Mouse (Mus musculus) monocyte, adult 2 months (primary cell): Measurements from ENCODE around the gene Gm20695.

Experiments used
- DNase-seq, 2 experiments: peaks; one replicate each; pipeline ENCODE4 v3.0.0; 2022; ENCODE audit warnings: low spot score in 2 of 2, low read depth in 1 of 2

Gm20695 gene

DNA sequence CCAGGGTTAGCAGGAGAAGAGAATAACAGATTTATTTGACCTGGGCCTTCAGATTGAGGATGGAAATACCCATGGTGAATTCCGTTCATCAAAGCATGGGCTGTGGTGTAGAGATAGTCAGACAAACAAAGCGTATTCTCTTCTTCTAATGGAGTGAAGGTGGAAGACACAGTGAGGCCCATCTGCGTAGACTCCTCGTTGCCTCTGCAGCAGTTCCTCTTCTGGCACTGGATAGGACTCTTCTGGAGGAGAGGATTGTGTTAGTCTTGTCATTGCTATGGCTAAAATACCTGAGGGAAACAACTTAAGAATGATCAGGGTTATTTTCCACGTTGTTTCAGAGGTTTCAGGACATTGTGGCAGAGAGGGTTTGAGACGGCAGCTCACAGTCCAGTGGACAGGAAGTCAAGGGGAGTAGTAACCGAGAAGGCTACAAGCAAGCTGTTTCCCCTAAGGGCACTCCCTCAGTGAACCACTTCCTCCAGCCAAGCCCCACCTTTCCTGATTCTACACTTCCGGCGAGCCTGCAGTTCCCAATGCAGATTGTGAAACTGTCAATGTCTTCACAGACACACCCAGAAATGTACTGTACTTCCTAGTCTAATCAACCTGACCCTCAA is 10.8 kb downstream of the Gm20695 start:
- peak; percentile 57 to 59 for DNase-seq

DNA sequence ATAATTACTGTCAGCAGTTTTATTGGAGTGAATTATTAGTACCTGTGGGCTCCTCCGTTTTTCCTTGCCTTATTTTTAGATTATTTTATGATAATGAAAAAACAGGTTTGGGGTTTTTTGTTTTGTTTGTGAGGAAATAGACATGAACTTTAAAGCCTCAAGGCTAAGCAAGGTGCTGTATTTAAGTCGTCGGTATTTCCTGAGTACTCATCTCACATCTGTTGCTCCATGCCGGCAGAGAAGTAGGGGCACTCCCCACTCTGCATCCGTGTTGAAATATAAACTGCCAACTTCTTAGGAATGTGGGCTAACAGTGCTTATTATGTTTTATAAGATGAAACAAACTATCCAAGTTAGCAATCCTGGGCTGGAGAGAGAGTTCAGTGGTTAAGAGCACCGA is 11.6 kb downstream of the Gm20695 start:
- DNase-seq: no peak

DNA sequence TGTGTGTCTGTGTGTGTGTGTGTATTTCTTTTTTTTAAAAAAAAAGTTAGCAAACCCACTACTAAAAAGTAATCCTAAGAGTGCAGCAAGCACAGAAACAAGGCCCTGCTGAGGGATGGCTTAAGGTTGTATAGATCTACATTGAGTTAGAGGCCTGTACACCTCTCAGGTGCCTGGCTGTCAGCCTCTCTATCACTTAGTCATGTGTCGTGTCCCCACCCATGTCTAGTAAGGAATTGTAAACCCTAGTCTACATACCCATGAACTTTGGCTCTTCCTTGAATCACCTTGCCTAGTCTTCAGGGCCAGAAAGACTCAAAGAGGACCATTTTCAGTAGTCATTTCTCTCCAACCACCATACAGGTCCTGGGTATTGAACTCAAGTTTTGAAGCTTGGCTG is 12.1 kb downstream of the Gm20695 start:
- DNase-seq: no peak

DNA sequence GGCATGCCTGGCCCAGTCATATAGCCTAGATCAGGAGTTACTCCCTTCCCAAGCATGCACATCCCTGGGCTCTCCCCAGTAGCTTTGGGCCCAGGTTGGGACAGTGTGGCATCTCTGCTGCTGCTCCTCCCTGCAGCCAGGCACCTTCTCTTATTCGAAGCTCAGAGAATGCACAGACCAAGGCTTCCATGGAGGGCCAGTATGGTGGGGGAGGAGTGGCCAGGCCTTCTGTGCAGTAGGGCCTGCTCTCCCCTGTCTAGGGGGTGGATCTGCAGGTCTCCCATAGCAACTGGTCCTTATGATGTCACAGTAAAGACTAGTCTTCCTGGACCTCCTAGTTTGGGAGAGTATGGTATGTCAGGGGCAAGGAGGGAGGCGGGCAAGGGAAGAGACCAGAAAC is 23.0 kb downstream of the Gm20695 start:
- DNase-seq: no peak

DNA sequence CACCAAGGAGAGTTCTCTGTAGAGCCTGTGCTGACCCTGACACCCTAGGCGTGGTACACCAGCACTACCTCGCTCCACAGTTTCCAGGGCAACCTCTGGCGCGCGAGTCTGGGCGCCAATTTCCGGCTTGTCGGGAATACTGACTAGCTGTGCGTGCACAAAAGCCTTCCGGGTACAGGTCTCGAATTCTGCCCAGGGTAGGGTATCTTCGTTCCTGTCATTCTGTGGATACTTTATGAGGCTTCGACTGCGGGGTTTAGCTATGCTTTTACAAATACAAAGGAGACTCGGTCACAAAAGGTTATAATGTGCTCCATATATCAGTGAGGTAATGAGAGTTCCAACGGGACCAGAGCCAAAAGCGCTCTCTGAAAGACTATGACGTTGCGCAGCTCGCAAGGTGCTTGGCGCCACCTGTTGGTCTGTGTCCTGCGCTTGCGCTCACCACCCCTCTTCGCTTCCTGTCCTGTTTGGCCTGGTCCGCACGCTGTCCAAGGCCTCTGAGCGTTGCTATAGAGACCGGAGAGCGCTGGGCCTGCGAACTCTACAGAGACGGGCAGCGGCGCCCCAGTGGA is 24.2 kb downstream of the Gm20695 start, which contains the start of the genes 1700037C18Rik and Cluap1:
TSS of gene 1700037C18Rik (minus strand) at position 153 of the 575 bp plus-strand sequence.
TSS of gene Cluap1 (plus strand) at position 265 of the 575 bp plus-strand sequence.
- DNase-seq: peak; percentile 70 to 81

DNA sequence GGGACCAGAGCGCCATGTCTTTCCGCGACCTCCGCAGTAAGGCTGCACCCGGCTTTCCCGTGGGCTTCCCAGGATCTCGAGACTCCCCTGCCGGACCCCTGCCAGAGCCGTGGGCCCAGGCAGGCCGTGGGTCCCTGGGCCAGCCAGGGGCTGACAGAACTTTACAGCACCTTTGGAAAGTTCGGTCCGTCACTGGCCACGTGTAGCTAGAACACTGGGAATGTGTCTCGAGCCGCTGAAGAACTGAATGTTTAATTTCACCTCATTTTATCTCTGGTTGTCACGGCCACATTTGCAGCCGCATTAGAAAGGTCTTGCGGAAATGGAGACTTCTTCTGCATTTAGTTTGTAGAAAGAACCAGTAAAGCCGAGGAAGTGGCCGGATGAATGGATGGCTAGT is 24.7 kb downstream of the Gm20695 start:
- no peak for DNase-seq

DNA sequence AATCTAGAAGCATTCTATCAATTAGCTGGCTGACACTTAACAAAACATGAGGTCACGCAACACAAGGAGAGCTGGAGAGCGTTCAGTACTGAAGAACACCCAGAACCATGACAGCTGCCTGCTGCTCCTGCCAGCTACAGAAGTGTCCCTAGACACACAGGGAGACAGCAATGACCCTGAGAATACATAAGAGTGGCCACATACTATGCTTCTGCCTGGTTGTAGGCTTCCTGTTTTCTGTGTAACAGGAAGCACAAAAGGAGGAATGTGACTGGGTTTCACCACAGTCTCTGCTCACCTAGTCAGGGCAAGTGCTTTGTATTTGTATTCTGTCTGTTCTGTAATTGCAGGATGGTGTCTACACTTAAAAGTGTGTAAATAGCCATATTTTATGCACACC is 36.3 kb downstream of the Gm20695 start:
- no peak for DNase-seq

DNA sequence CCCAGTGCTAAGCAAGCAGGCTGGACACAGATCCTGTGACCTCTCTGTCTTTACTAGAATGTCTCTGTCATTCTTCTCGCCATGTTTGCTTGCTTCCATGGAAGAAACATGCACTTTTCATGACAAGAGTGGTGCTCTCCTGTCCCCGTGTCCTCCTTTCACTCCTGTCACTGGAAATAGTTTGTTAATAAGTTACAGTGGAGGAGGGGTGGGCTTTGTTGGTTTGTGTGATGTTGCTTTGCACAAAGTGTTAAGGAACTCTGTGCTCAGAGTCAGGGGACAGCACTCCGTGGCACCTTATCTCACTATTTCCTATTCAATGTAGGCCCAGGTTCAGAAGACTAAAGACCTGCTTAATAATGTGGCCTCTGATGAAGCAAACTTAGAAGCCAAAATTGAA is 39.1 kb downstream of the Gm20695 start:
- no peak for DNase-seq

DNA sequence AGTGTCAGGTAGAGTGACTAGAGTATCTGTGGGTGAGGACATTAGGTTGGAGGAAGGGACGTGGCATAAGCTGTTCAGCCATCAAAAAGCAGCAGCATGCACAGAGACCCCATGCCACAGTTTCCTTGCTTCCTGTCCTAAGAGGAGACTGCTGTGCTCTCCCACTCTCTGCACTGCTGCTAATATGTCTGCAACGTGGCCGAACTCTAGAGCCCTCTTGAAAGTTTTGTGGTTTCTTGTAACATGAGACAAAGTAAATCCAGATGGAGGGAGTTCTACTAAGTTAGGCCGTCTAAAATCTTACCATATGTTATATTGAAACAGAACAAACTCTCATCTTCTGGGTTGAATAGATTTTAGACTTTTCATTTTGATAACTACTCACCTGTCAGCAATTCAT is 39.5 kb downstream of the Gm20695 start:
- no peak for DNase-seq

DNA sequence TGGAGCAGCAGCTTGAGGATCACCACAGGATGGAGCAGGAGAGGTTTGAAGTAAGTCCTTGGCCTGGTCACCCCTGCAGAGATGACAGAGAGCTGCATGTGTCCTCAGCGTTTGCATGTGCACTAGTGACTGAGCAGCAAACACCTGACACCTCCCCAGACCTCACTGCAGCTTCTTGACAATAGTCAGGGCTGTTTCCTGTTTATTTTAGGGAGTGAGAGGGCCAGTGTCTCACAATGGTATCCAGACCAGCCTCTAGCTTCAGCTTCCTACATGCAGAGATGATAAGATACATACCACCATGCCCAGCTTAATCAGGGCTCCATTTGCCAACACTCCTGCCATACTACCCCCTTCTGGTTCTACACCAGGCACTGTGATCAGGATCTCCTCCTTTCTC is 44.1 kb downstream of the Gm20695 start:
- no peak for DNase-seq

DNA sequence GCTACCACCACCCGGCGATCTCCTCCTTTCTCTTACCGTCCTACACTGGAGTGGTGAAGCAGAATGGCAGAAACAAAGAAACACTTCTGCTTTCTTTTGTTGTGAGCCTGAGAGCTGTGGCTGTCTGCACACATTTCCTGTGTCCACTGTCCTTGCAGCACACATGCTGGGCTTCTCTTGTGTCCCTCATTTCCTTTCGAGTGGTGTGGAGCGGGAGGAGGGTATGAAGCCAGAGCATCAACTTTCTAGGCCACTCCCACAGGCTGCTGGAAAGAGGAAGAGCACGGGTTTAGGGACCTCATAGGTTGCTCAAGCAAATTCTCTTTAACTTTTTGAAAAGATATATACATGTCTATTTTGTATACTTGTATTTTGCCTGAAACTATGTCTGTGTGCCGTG is 44.7 kb downstream of the Gm20695 start:
- DNase-seq: peak; percentile 31 to 32

DNA sequence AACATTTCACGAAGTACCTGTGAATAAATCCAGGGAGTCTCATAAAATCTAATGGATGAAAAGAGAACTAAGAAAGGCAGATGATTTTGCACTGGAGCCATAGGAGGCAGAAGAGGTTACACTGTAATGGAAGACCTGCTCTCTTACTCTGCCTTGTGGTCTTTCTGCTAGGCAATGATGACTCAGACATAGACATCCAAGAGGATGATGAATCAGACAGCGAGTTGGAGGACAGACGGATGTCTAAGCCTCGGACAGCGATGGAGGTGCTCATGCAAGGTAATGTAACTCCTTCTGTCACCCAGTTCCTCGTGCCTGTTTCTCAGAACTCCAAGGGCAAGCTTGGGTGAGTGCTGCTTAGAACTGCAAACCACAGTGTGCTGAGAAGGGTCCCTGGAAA is 49.1 kb downstream of the Gm20695 start:
- no peak for DNase-seq

DNA sequence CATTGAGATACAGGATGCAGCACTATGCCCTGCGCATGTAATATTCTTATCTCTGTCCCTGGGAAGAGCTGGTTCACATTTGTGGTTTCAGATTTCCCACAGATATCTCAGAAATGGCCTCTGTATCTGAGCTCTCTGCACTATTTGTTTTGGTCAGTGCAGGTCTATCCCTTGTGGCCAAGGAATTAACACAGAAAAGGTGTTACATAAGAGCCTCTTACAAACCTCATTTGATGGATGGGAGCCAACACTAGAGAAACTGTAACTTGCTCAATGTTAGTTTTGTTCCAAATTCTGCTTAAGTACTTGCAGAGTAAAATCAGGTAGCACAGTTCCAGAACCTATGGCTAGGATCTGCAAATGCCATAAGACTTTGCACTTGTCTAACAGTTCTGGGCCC is 49.6 kb downstream of the Gm20695 start:
- DNase-seq: no peak

DNA sequence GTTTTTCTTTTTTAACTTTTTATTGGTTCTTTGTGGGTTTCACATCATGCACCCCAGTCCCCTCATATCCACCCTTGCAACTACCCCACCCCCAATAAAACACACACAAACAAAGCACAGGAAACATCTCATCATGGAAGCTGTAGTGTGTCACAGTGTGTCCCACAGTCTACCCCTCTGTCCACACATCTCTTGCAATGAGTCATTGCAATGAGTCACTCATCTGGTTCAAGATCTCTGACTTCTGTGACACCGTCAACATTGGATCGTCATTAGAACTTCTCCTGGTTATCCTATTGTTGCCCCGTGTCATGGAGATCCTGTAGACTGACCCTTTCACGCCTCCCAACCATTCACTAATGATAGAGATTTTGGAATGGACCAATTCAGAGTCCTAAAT is 50.3 kb downstream of the Gm20695 start:
- no peak for DNase-seq

DNA sequence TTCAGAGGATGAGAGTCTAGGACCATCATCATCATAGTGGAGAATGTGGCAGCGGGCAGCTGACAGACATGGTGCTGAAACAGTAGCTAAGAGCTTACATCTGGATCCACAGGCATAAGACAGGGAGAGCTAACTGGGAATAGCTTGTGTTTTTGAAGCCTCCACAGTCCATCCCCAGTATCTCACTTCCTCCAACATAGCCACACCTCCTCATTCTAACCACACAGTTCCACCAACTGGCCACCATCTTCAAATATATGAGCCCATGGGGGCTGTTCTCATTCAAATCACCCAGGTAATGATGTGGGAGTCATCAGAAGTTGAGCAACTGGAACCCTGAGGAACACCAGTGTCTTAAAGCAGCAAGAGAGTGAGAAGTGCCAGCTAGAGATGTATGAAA is 66.7 kb downstream of the Gm20695 start:
- DNase-seq: no peak

DNA sequence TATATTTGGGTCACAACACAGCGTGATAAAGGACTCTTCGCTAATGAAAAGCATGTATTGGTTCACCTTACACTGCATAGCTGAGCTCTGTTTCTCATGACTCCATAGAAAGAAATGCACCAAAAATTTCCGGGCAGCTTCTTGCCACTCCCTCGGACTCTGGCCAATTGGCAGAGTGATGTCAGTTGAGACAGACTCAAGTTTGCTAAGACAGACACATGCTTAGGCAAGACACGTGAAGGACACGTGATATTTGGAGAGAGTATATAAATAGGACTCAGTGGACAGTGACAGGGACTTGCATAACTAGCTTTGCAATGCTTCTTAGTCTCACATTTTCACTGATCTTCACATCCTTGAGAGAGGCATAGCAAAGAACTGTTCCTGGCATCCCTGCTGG is 71.9 kb downstream of the Gm20695 start:
- no peak for DNase-seq

DNA sequence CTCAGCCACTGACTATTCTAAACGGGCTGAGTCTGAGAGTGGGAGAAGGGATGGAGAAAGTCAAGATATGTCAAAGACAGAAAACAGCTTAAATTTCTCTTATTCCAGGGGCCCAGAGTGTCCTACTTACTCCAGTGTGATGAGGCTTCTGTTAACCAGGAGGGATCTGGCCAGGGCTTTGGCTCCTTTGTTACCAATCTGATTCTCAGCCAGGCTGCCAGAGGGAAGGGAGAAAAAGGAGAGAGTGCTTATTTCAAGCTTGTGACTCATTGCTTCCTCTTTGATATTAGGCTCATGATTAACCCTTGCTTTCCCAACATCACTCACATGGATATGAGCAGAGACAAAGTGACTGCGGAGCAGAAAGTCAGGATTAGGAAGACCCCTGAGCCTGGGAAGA is 74.8 kb downstream of the Gm20695 start:
- DNase-seq: peak in 1 of 2 experiments; percentile 5

DNA sequence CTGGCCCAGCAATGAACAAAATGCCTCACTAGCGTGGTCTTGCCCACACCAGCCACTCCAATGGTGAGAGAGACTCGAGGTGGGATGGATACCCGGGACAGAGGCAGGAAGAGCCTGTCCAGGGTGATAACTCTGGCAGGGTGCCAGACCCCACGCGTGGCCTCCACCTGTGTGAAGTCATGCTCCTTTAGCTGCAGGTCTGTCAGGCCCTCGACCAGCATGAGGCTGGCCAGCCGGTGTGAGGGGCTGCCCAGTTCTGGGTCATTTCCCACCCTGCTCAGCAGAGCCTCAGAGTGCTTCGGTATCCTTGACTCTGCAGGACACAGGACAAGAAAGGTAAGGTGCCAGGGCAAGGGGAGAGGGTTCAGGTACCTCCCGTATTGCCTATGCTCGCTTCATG is 80.5 kb downstream of the Gm20695 start:
- no peak for DNase-seq

DNA sequence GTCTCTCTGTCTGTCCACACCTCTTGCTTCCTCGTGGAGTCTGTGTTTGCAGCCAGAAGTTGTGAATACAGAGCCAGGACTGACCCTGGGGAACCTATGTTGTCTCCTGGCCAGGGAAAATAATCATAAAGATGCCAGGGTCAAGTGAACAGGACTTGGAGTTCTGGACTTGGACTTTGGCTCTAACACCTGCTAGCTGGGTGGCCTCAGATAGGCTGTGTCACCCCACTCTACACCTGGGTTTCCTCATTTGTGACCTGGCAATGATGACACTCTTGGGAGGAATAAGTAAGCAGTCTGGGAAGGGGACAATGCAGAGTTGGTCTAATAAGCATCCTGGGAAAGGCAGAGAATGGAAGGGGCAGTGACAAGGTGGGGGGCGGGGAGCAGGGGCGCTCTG is 81.1 kb downstream of the Gm20695 start:
- no peak for DNase-seq
